Mouse (Mus musculus) embryo, embryonic 9.5 days (tissue): ENCODE measurements around the gene Aip.
"Not testable (repeated sequence)": the region's sequence is repeated elsewhere in the genome, so short reads cannot be mapped to it uniquely, and the experiment has no call there.

Experiments
- DNase-seq: peaks from one replicate; pipeline ENCODE4 v3.0.0-alpha.2; 2017; ENCODE audit errors: extremely low spot score

The Aip gene

GRCm38 (mm10) chr19:4091383-4091782 is 34.3 kb downstream of the Aip start:
- no peak for DNase-seq

- DNase-seq: no peak
Measured at GRCm38 (mm10) chr19:4090446-4090845, 35.2 kb downstream of the Aip start.

GRCm38 (mm10) chr19:4089128-4089527 is 36.5 kb downstream of the Aip start:
- no peak for DNase-seq

- DNase-seq: no peak
Measured at GRCm38 (mm10) chr19:4088146-4088545, 37.5 kb downstream of the Aip start.

GRCm38 (mm10) chr19:4087090-4087489 is 38.6 kb downstream of the Aip start:
- no peak for DNase-seq

GRCm38 (mm10) chr19:4086156-4086555 is 39.5 kb downstream of the Aip start:
- no peak for DNase-seq

GRCm38 (mm10) chr19:4084984-4085383 is 40.7 kb downstream of the Aip start:
- no peak for DNase-seq

GRCm38 (mm10) chr19:4083826-4084225 is 41.8 kb downstream of the Aip start:
- no peak for DNase-seq

- DNase-seq: no peak
Measured at GRCm38 (mm10) chr19:4083316-4083715, 42.3 kb downstream of the Aip start.

- no peak for DNase-seq
Measured at GRCm38 (mm10) chr19:4082219-4082965, 43.3 kb downstream of the Aip start.

- no peak for DNase-seq
Measured at GRCm38 (mm10) chr19:4081394-4081793, 44.3 kb downstream of the Aip start, which contains the start of gene Cabp2. Cabp2 (plus strand) TSS chr19:4081578.

GRCm38 (mm10) chr19:4080511-4081009 is 45.1 kb downstream of the Aip start:
- DNase-seq: no peak

GRCm38 (mm10) chr19:4079594-4079993 is 46.1 kb downstream of the Aip start:
- no peak for DNase-seq

- no peak for DNase-seq
Measured at GRCm38 (mm10) chr19:4075531-4075930, 50.1 kb downstream of the Aip start.

- DNase-seq: no peak
Measured at GRCm38 (mm10) chr19:4072706-4073424, 52.8 kb downstream of the Aip start.

GRCm38 (mm10) chr19:4071406-4071805 is 54.3 kb downstream of the Aip start:
- DNase-seq: no peak

GRCm38 (mm10) chr19:4070756-4071155 is 54.9 kb downstream of the Aip start:
- DNase-seq: no peak

GRCm38 (mm10) chr19:4070311-4070710 is 55.3 kb downstream of the Aip start:
- DNase-seq: no peak

GRCm38 (mm10) chr19:4068717-4069410 is 56.8 kb downstream of the Aip start:
- DNase-seq: no peak

GRCm38 (mm10) chr19:4068242-4068641 is 57.4 kb downstream of the Aip start:
- not testable (repeated sequence) for DNase-seq

GRCm38 (mm10) chr19:4066877-4067276 is 58.8 kb downstream of the Aip start:
- DNase-seq: no peak

- no peak for DNase-seq
Measured at GRCm38 (mm10) chr19:4066280-4066679, 59.4 kb downstream of the Aip start.
